Mouse (Mus musculus) heart, embryonic 11.5 days (tissue): ENCODE results near the gene Ndufs2. TPM values are rescaled to one million over a fixed set of nuclear protein-coding genes. Genes with fewer than 3 reads are reported as not detected.

ENCODE experiments used
- ATAC-seq: fragments of 200-750 bp; cut with Nextera tagmentation; replicated peaks from 2 replicates; pipeline ENCODE4 v1.8.0; 2017; ENCODE audit warnings: moderate library complexity; ENCODE audit not compliant: insufficient number of reproducible peaks, low FRiP score, low TSS enrichment
- H3K27ac ChIP-seq: fragments of 300-500 bp; sonication (generic); 2 replicates; pipeline ENCODE4 v1.5.1; 2014; ENCODE audit warnings: mild to moderate bottlenecking, low read depth, low read length
- H3K27me3 ChIP-seq: fragments of 300-500 bp; sonication (generic); 2 replicates; pipeline ENCODE4 v1.6.1; 2014; ENCODE audit warnings: mild to moderate bottlenecking, low read length, mixed read lengths; ENCODE audit not compliant: control insufficient read depth, insufficient read depth
- H3K36me3 ChIP-seq: fragments of 300-500 bp; sonication (generic); 2 replicates; pipeline ENCODE4 v1.6.1; 2014; ENCODE audit warnings: mild to moderate bottlenecking, low read length, moderate library complexity, mixed read lengths; ENCODE audit not compliant: control insufficient read depth, insufficient read depth
- H3K4me1 ChIP-seq: fragments of 300-500 bp; sonication (generic); 2 replicates; pipeline ENCODE4 v1.6.1; 2014; ENCODE audit warnings: low read length; ENCODE audit not compliant: control insufficient read depth, insufficient read depth
- H3K4me2 ChIP-seq: fragments of 300-500 bp; sonication (generic); 2 replicates; pipeline ENCODE4 v1.6.1; 2014; ENCODE audit warnings: mild to moderate bottlenecking, moderate library complexity
- H3K4me3 ChIP-seq: fragments of 300-500 bp; sonication (generic); 2 replicates; pipeline ENCODE4 v1.5.1; 2014; ENCODE audit warnings: low read depth, low read length
- H3K9ac ChIP-seq: fragments of 300-500 bp; sonication (generic); 2 replicates; pipeline ENCODE4 v1.6.1; 2014; ENCODE audit warnings: mild to moderate bottlenecking, low read depth, low read length, moderate library complexity
- H3K9me3 ChIP-seq: fragments of 300-500 bp; sonication (generic); replicated peaks from 2 replicates; pipeline ENCODE4 v1.6.1; 2016; ENCODE audit warnings: low read length; ENCODE audit not compliant: control insufficient read depth
- WGBS: fragments of 180-500 bp; shearing (Covaris S2); extraction: QIAGEN DNeasy Blood & Tissue Kit; methylation state at CpG from one replicate; pipeline ENCODE4 v1.1.7; 2014; ENCODE audit not compliant: insufficient replicate concordance; 5-methylcytosine and 5-hydroxymethylcytosine counted together
- polyA plus RNA-seq: library from polyadenylated mRNA; unstranded; fragments of >200 nt; fragmentation: Nextera tagmentation; extraction: Ambion mirVana; gene quantifications from 2 replicates; pipeline ENCODE4 v1.2.1, GENCODE M21; 2014

Ndufs2 gene
- polyA plus RNA-seq, 1 experiment from 2014 or later, result 446 TPM

- 80% methylated on average over 3 of the region's 3 CpGs for WGBS
- H3K27ac ChIP-seq, result peak overlapping the region; percentile 46
- H3K36me3 ChIP-seq, result no peaks in the 10 kb centered on the region
- H3K4me3 ChIP-seq, result no peak overlapping the region
- no peak for ATAC-seq
- H3K4me2 ChIP-seq, result peak overlapping the region; percentile 62; the same call in 1 of the 2 replicates
- peaks cover 6% of the 10 kb centered on the region; the same call in 1 of the 2 replicates for H3K4me1 ChIP-seq
- H3K9ac ChIP-seq, result 0 out of 2 replicates have a peak overlapping the region, but pooled peaks have one; percentile 24
- H3K27me3 ChIP-seq, result no peaks in the 10 kb centered on the region
- no peaks in the 10 kb centered on the region for H3K9me3 ChIP-seq
These were observed 12.7 kb upstream of the Ndufs2 start for GRCm38 (mm10) chr1:171263666-171264461.

GRCm38 (mm10) chr1:171263185-171263611 lies 12.0 kb upstream of the Ndufs2 start:
- H3K9me3 ChIP-seq, result no peaks in the 10 kb centered on the region
- 0 out of 2 replicates have a peak overlapping the region, but pooled peaks have one; percentile 24 for H3K9ac ChIP-seq
- 5% methylated on average over 2 of the region's 2 CpGs for WGBS
- H3K27ac ChIP-seq, result peak overlapping the region; percentile 46
- H3K4me1 ChIP-seq, result peaks cover 6% of the 10 kb centered on the region; the same call in 1 of the 2 replicates
- H3K27me3 ChIP-seq, result no peaks in the 10 kb centered on the region
- no peaks in the 10 kb centered on the region for H3K36me3 ChIP-seq
- peak overlapping the region; percentile 62 for H3K4me2 ChIP-seq
- peak; percentile 72 for ATAC-seq
- H3K4me3 ChIP-seq, result peak overlapping the region; percentile 36; the same call in 1 of the 2 replicates

DNA sequence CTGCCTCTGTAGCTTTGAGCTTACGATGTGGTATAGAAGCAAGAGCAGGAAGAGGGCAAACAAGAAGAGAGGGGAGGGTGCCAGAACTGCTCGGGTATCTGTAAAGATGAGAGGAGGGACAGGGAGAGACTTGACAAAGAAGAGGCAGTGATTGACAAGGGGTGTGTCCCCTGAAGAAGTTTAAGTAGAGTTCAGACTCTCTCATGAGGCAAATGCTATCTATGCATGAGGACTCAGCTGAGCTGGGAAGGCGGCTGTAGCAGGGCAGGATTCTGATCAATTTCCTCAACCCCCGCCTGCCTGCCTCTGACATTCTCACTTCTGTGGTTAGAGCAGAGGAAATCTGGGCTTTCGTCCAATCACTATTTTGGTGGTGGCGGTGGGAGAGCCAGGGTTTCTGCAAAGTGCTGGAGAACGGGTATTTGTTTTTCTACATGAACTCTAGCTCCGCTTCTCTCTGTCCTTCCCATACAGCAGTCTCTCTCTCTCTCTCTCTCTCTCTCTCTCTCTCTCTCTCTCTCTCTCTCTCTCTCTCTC lies 11.5 kb upstream of the Ndufs2 start:
- no peaks in the 10 kb centered on the region for H3K9me3 ChIP-seq
- H3K36me3 ChIP-seq, result no peaks in the 10 kb centered on the region
- ATAC-seq, result peak; percentile 51
- H3K27me3 ChIP-seq, result no peaks in the 10 kb centered on the region
- H3K4me3 ChIP-seq, result peak overlapping the region; percentile 36
- WGBS, result 4% methylated on average over 8 of the region's 8 CpGs
- peaks cover 6% of the 10 kb centered on the region; the same call in 1 of the 2 replicates for H3K4me1 ChIP-seq
- H3K27ac ChIP-seq, result peak overlapping the region; percentile 46
- H3K4me2 ChIP-seq, result peak overlapping the region; percentile 62
- peak overlapping the region; percentile 68 for H3K9ac ChIP-seq

DNA sequence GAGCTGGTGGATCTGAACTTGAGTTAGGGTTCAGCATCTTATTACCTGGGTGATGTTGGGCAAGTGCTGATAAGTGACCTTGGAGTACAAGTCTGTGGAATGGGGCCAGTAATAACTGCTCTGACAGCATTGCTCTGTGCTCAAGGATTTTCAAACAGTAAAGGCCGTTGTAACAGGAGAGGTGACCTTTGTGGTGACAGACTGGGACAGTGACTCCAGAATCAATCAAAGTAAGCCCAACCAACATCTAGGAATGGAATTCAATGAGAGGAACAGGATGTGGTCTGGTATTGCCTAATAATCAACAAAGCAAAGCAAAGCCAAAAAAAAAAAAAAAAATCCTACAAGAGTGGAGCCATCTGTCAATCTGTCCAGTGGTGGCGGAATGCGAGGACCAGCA lies 9.1 kb upstream of the Ndufs2 start:
- ATAC-seq, result no peak
- no peak overlapping the region for H3K4me2 ChIP-seq
- no peak overlapping the region for H3K4me3 ChIP-seq
- no peaks in the 10 kb centered on the region for H3K36me3 ChIP-seq
- peaks cover 6% of the 10 kb centered on the region; the same call in 1 of the 2 replicates for H3K4me1 ChIP-seq
- WGBS, result 71% methylated on average over 3 of the region's 3 CpGs
- no peaks in the 10 kb centered on the region for H3K27me3 ChIP-seq
- H3K9ac ChIP-seq, result no peak overlapping the region
- no peaks in the 10 kb centered on the region for H3K9me3 ChIP-seq
- H3K27ac ChIP-seq, result no peak overlapping the region

DNA sequence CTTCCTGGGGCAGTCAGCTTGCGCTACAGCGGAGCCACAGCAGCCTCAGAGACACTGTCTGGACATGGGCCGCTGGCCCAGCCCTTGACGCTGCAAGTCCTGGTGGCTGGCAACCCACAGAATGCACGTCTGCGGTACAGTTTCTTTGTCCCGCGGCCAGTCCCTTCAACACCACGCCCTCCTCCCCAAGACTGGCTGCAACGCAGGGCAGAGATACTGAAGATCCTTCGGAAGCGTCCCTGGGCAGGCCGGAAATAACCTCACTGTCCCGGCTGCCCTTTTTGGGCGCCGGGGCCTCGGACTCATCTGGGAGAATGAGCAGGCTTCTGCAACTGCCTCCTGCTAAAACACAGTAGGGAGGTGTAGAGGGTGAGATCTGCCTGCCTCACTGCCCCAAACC lies 7.7 kb upstream of the Ndufs2 start:
- Histone ChIP-seq H3K4me3 (no peak overlapping the region), H3K27me3 (no peaks in the 10 kb centered on the region), H3K9ac (peak overlapping the region; percentile 54), H3K27ac (no peak overlapping the region), H3K4me2 (peak overlapping the region; percentile 11), H3K36me3 (no peaks in the 10 kb centered on the region), H3K4me1 (peaks cover 6% of the 10 kb centered on the region; the same call in 1 of the 2 replicates), H3K9me3 (no peaks in the 10 kb centered on the region)
- 53% methylated on average over 17 of the region's 17 CpGs for WGBS
- ATAC-seq, result no peak

DNA sequence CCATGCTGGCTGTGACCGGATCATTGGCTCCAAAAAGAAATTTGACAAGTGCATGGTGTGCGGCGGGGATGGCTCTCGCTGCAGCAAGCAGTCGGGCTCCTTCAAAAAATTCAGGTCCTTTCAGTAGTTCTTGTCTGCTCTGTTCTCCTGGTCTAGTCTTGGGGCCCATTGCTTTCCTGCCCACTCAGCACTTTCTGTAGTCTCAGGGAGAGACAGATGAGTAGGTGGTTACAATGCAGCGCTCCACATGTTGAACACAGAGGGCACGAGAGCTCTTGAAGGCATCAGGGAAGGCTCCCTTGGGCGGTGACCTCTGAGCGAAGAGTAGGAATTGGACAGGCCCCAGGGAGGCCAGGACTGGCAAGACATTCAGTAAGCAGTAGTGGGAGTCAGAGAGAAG lies 6.6 kb upstream of the Ndufs2 start:
- Histone ChIP-seq H3K9ac (no peak overlapping the region), H3K36me3 (no peaks in the 10 kb centered on the region), H3K4me2 (no peak overlapping the region), H3K4me3 (no peak overlapping the region), H3K4me1 (peaks cover 3% of the 10 kb centered on the region; the same call in 1 of the 2 replicates), H3K27ac (no peak overlapping the region), H3K27me3 (no peaks in the 10 kb centered on the region), H3K9me3 (no peaks in the 10 kb centered on the region)
- ATAC-seq, result no peak
- WGBS, result 84% methylated on average over 9 of the region's 9 CpGs

DNA sequence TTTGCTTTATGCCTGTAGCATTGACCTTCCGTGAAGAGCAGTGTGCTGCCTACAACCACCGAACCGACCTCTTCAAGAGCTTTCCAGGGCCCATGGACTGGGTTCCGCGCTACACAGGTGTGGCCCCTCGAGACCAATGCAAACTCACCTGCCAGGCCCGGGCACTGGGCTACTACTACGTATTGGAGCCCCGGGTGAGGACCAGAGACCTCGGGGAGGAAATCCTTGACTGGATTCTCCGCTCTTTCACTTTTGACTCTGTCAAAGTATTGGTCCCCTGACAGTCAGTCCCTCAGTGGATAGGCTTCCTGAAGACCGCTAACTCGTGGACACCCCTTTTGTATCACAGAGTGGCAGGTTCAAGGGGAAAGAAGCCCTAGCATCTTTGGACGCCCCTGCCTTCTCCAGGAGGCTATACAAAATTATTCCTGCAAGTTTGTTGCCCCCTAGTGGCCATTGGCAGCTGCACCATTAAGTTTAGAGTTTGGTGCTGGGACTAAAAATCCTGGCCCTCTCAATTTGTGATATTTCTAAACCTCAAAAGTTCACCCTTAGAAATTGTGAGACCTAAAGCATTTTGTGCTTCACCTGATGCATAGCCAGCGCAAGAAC lies 5.9 kb upstream of the Ndufs2 start:
- H3K9ac ChIP-seq, result no peak overlapping the region
- ATAC-seq, result no peak
- 62% methylated on average over 15 of the region's 15 CpGs for WGBS
- H3K27ac ChIP-seq, result no peak overlapping the region
- H3K27me3 ChIP-seq, result no peaks in the 10 kb centered on the region
- H3K4me3 ChIP-seq, result no peak overlapping the region
- no peak overlapping the region for H3K4me2 ChIP-seq
- no peaks in the 10 kb centered on the region for H3K36me3 ChIP-seq
- no peaks in the 10 kb centered on the region for H3K9me3 ChIP-seq
- H3K4me1 ChIP-seq, result peaks cover 6% of the 10 kb centered on the region; the same call in 1 of the 2 replicates

GRCm38 (mm10) chr1:171256095-171256818 lies 5.1 kb upstream of the Ndufs2 start:
- H3K4me3 ChIP-seq, result no peak overlapping the region
- H3K4me2 ChIP-seq, result no peak overlapping the region
- H3K9me3 ChIP-seq, result no peaks in the 10 kb centered on the region
- no peak overlapping the region for H3K9ac ChIP-seq
- H3K36me3 ChIP-seq, result no peaks in the 10 kb centered on the region
- no peak for ATAC-seq
- H3K27me3 ChIP-seq, result no peaks in the 10 kb centered on the region
- 86% methylated on average over 24 of the region's 24 CpGs for WGBS
- H3K27ac ChIP-seq, result no peak overlapping the region
- peaks cover 13% of the 10 kb centered on the region for H3K4me1 ChIP-seq
